Mouse (Mus musculus) lung, embryonic 15.5 days (tissue): ENCODE measurements around the gene Cdc25a. TPM values are rescaled to one million over a fixed set of nuclear protein-coding genes. Genes with fewer than 3 reads are reported as not detected.

Experiments
- ATAC-seq: fragments of 200-750 bp; cut with Nextera tagmentation; 2 replicates; pipeline ENCODE4 v1.8.0; 2017; ENCODE audit warnings: moderate number of reproducible peaks, borderline replicate concordance; ENCODE audit not compliant: low FRiP score, low TSS enrichment; ENCODE audit errors: extremely low read depth
- H3K27ac ChIP-seq: fragments of 300-500 bp; sonication (generic); 2 replicates; pipeline ENCODE4 v1.5.1; 2015; ENCODE audit warnings: moderate library complexity, mild to moderate bottlenecking, inconsistent platforms
- H3K27me3 ChIP-seq: fragments of 300-500 bp; sonication (generic); 2 replicates; pipeline ENCODE4 v1.6.1; 2015; ENCODE audit warnings: inconsistent platforms
- H3K36me3 ChIP-seq: fragments of 300-500 bp; sonication (generic); 2 replicates; pipeline ENCODE4 v1.6.1; 2015; ENCODE audit warnings: inconsistent platforms
- H3K4me1 ChIP-seq: fragments of 300-500 bp; sonication (generic); 2 replicates; pipeline ENCODE4 v1.6.1; 2015; ENCODE audit warnings: inconsistent platforms
- H3K4me2 ChIP-seq: fragments of 300-500 bp; sonication (generic); 2 replicates; pipeline ENCODE4 v1.6.1; 2015; ENCODE audit warnings: inconsistent platforms, mild to moderate bottlenecking, moderate library complexity
- H3K4me3 ChIP-seq: fragments of 300-500 bp; sonication (generic); 2 replicates; pipeline ENCODE4 v1.5.1; 2015; ENCODE audit warnings: mild to moderate bottlenecking, inconsistent platforms
- H3K9ac ChIP-seq: fragments of 300-500 bp; sonication (generic); 2 replicates; pipeline ENCODE4 v1.6.1; 2015; ENCODE audit warnings: inconsistent platforms
- H3K9me3 ChIP-seq: fragments of 300-500 bp; sonication (generic); 2 replicates; pipeline ENCODE4 v1.6.1; 2016; ENCODE audit warnings: inconsistent platforms
- WGBS: fragments of 180-500 bp; shearing (Covaris S2); methylation state at CpG from one replicate; pipeline ENCODE4 v1.1.7; 2015; 5-methylcytosine and 5-hydroxymethylcytosine counted together
- polyA plus RNA-seq: library from polyadenylated mRNA; unstranded; fragments of >200 nt; fragmentation: Nextera tagmentation; extraction: Ambion mirVana; gene quantifications from 2 replicates; pipeline ENCODE4 v1.2.1, GENCODE M21; 2015

The Cdc25a gene
- polyA plus RNA-seq, 1 experiment from 2014 or later = 27.2 TPM

DNA sequence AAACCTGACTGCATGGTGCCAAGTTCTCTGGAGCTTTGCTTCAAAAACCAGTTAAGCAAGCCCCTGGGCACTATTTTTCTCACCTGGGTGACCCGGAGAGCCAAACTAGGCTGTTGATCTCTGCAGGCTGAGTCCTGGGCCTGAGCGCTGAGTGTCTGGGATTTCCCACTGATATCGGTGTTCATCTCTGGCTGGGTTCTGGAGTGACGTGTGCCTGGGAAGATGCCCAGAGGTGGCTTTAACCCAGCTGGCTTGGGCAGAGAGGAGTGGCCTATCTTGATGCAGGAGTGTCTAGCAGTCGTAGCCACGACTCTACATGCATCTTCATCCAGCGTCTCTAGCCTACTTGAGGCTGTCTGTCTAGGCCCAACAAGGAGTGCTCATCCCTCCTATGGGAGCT, 36.4 kb downstream of the Cdc25a start:
- Histone ChIP-seq H3K9me3 (no peaks in the 10 kb centered on the region), H3K9ac (no peak overlapping the region), H3K36me3 (no peaks in the 10 kb centered on the region), H3K27me3 (no peaks in the 10 kb centered on the region), H3K27ac (no peak overlapping the region), H3K4me2 (no peak overlapping the region), H3K4me1 (0 out of 2 replicates have a peak, but pooled peaks cover 7% of the 10 kb centered on the region), H3K4me3 (no peak overlapping the region)
- 72% methylated on average over 7 of the region's 7 CpGs for WGBS
- ATAC-seq = no peak

DNA sequence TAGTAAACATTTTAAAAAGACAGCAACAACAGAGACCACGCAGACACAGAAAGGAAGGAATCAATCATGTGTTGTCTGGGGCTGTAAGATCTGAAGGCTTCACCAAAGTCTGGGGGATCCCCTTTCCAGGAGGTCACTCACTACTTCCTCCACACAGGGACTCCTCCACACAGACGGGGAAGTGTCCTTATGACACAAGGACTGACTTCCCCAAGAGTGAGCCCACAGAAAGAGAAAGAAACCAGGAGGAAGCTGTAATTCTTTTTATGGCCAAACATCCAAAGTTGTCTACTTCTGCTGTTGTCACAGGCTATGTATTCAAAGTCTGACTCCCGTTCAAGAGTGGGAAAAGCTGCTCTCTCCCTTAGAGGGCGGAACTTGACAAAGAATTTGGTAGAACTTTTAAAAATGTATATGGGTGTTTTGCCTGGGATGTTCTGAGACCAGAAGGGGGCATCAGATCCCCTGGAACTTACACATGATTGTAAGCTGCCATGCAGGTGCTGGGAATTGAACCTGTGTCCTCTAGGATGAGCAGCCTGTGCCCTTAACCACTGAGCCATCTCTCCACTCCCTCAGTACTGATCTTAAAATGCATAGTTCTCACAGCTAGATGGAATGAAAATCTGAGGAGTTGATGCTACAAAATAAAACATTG, 39.0 kb downstream of the Cdc25a start:
- Histone ChIP-seq H3K9me3 (no peaks in the 10 kb centered on the region), H3K36me3 (no peaks in the 10 kb centered on the region), H3K27me3 (no peaks in the 10 kb centered on the region), H3K4me3 (no peak overlapping the region), H3K9ac (no peak overlapping the region), H3K4me2 (no peak overlapping the region), H3K4me1 (no peaks in the 10 kb centered on the region), H3K27ac (no peak overlapping the region)
- WGBS = 45% methylated on average over 4 of the region's 4 CpGs
- no peak for ATAC-seq

DNA sequence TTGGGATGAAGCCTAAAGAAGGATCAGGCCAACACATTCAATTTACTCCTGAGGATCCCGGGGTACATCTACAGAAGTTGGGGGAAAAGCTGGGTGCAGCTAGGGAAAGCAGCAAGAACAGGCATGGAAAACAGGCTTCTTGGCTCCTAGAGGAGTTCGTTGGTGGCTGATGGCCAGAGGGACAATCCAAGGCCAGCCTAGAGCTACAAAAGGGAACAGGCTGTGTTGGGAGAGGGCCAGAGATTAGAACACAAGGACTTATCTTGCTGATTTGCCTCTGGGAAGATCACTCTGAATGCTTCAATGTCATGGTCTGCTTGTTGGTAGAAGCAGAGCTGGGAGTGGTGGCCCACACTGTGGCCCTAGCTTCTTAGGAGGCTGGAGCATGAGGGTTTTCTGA, 42.6 kb downstream of the Cdc25a start:
- H3K9ac ChIP-seq = no peak overlapping the region
- ATAC-seq = no peak
- 85% methylated on average over 2 of the region's 2 CpGs for WGBS

DNA sequence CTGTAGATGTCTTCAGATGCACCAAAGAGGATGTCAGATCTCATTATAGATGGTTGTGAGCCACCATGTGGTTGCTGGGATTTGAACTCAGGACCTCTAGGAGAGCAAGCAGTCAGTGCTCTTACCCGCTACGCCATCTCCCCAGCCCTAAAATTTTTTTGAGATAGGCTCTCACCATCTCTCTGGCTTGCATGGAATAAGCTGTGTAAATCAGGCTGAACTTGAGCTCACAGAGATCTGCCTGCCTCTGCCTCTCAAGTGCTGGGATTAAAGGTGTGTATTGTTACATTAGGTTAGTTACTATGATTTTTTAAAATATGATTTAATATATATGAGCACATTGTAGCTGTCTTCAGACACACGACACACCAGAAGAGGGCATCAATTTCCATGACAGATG, 53.8 kb downstream of the Cdc25a start:
- H3K9me3 ChIP-seq = no peaks in the 10 kb centered on the region
- H3K4me2 ChIP-seq = no peak overlapping the region
- peaks cover 10% of the 10 kb centered on the region for H3K4me1 ChIP-seq
- H3K9ac ChIP-seq = no peak overlapping the region
- no peak overlapping the region for H3K27ac ChIP-seq
- no peaks in the 10 kb centered on the region for H3K36me3 ChIP-seq
- no peak overlapping the region for H3K4me3 ChIP-seq
- 98% methylated on average over 3 of the region's 3 CpGs for WGBS
- no peak for ATAC-seq
- no peaks in the 10 kb centered on the region for H3K27me3 ChIP-seq

More for the DNA sequence above, 42.6 kb downstream of the Cdc25a start:
- no peaks in the 10 kb centered on the region for H3K9me3 ChIP-seq
- no peak overlapping the region for H3K4me2 ChIP-seq
- no peaks in the 10 kb centered on the region for H3K27me3 ChIP-seq
- no peak overlapping the region for H3K27ac ChIP-seq
- H3K4me1 ChIP-seq = no peaks in the 10 kb centered on the region
- H3K4me3 ChIP-seq = no peak overlapping the region
- H3K36me3 ChIP-seq = no peaks in the 10 kb centered on the region

DNA sequence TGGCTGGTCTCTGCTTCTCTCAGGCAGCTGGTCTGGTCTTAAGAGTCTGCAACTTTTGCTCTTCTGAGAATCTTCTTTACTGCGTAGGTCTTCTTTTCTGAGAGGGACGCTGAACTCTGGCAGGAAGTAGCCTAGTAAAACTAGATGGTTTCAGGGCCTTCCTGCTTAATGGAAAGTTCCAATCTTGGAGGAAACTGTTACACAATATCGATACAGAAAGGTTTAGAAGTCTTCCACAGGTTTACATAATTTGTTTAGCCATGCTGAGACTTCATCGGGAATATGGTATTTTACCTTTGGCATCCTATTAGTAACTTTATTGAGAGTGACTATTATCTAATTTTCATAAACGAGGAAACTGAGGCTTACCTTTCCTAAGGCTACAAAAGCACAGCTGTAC, 54.7 kb downstream of the Cdc25a start:
- Histone ChIP-seq H3K9me3 (no peaks in the 10 kb centered on the region), H3K4me2 (no peak overlapping the region), H3K27me3 (no peaks in the 10 kb centered on the region), H3K4me1 (peaks cover 10% of the 10 kb centered on the region), H3K4me3 (no peak overlapping the region), H3K9ac (no peak overlapping the region), H3K36me3 (no peaks in the 10 kb centered on the region), H3K27ac (no peak overlapping the region)
- 83% methylated on average over 5 of the region's 5 CpGs for WGBS
- ATAC-seq = no peak

DNA sequence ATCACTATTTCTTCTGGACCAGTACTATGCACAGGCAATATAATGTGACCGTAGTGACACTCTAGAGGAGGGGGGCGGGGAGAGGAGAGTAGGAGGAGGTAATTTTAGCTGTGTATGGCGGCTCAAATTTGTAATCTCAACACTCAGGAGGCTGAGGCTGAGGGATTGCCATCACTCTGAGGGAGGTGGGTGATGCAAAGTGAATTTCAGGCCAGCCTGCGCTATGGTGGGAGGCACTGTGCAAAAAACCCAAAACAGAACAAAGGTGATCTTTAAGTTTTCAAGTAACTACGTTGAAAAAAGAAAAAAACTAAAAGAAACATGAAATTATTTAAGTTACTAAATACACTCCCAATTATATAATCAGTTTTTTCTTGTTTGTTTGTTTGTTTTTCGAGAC, 55.4 kb downstream of the Cdc25a start:
- ATAC-seq = no peak
- Histone ChIP-seq H3K27ac (peak overlapping the region; percentile 98), H3K27me3 (no peaks in the 10 kb centered on the region), H3K4me3 (peak overlapping the region; percentile 86), H3K9ac (peak overlapping the region; percentile 56; the same call in 1 of the 2 replicates), H3K4me2 (peak overlapping the region; percentile 82), H3K4me1 (peaks cover 10% of the 10 kb centered on the region), H3K9me3 (no peaks in the 10 kb centered on the region), H3K36me3 (no peaks in the 10 kb centered on the region)
- WGBS = 62% methylated on average over 6 of the region's 6 CpGs

DNA sequence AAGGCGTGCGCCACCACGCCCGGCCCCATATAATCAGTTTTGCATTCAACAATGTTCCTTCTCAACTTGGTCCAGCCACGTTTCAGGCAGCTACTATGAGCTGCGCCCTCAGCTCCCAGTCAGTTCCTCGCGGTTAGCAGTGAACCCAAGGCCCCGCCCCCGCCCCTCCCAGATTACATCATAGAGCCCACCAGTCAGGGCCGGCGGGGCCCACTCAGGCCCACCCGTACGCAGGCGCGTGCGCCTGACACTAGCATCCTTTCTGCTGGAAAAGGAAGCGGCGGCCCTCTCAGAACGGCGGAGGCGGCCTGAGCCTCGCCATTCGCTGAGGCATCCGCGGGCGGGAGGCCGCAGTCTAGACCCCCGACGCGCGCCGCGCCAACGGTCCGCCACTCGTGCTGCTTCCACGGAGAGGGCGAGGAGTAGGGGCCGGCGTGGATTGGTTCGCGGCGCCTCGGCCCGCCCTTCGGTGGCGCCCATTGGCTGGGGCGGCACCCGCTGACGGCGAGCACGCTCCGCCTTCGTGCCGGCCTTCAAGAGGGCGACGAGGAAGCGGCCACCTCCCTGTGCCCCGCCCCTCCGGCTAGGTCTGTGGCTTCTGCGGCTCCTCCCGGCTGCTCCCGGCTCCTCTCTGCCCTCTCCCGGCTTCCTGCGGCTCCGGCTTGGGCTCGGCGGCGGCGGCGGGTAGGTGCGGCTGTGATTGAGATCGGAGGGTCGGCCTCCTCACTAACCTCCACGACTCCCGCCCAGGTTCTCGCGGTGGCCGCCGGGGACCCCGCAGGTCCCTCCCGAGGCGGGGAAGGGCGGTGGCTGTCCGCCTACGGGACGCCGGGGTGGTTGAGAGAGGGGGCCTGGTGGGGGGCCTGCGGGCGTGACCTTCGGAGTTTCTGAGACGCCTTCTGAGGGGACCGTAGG, 56.1 kb downstream of the Cdc25a start, which contains the start of gene Map4:
Gene Map4 (plus strand): TSS at position 204 of the 915 bp plus-strand sequence.
- WGBS = under 1% methylated on average over 90 of the region's 94 CpGs

DNA sequence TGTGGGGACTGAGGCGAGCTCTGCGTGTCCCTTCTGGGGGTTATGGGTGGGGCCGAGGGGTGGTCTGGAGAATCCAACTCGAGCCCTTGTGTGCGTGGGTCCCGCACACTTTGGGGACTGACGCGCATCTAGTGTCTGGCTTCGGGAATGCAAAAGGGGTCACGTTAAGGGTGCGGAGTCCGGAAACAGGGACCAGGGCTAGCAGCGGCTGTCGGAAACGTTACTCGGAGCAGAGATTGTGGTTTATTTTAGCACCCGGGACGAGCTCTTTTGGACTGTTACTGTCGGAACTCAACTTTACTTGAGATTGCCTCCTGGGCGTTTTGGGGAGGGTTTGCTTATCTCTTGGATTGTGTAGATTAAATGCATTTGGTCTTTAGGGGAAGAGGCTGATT, 57.0 kb downstream of the Cdc25a start:
- ATAC-seq = 0 out of 2 replicates have a peak, but pooled peaks have one; percentile 0
- Histone ChIP-seq H3K27me3 (no peaks in the 10 kb centered on the region), H3K4me2 (peak overlapping the region; percentile 82), H3K27ac (peak overlapping the region; percentile 98), H3K9me3 (no peaks in the 10 kb centered on the region), H3K4me1 (peaks cover 10% of the 10 kb centered on the region), H3K4me3 (peak overlapping the region; percentile 86), H3K36me3 (no peaks in the 10 kb centered on the region), H3K9ac (peak overlapping the region; percentile 89)
- 0% methylated on average over 20 of the region's 20 CpGs for WGBS

More for the DNA sequence above, 56.1 kb downstream of the Cdc25a start, which contains the start of gene Map4:
- peak within 1 kb of the TSS; percentile 86 for H3K4me3 ChIP-seq
- H3K27me3 ChIP-seq = no peaks in the 10 kb centered on the region
- H3K36me3 ChIP-seq = no peaks in the 10 kb centered on the region
- no peaks in the 10 kb centered on the region for H3K9me3 ChIP-seq
- peaks cover 10% of the 10 kb centered on the region for H3K4me1 ChIP-seq
- H3K4me2 ChIP-seq = peak within 1 kb of the TSS; percentile 82
- H3K27ac ChIP-seq = peak within 1 kb of the TSS; percentile 98
- peak; percentile 97 for ATAC-seq
- peak within 1 kb of the TSS; percentile 89 for H3K9ac ChIP-seq

DNA sequence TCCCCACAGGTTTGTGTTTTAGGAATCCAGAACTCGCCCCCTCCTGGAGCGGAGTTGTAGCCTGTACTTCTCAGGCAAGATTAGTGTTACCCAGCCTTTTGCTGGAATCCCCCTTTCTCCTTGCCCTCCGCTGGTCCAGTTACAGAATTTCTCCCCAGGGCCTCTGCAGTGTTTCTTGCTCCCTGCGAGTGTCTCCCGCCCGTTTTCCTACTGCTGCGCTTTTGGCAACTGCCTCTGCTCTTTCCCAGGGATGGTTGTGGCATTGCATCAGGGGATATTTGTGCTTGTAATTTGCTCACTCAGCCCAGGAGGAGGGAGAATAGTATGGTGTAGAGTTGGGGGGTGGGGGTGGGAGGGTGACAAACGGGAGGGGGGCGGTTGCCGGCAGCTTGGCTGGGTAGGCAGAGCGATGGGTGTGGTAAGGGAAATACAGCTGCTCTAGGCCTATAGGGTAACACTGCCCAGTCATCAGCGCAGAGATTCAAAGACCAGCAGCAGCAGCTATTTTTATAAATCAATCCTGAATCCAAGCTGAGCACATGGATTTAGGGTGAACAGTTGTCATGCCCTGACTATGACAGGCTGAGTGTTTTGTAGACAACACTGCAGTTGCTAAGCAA, 57.5 kb downstream of the Cdc25a start:
- Histone ChIP-seq H3K27me3 (no peaks in the 10 kb centered on the region), H3K9ac (peak overlapping the region; percentile 89), H3K9me3 (no peaks in the 10 kb centered on the region), H3K4me1 (peaks cover 10% of the 10 kb centered on the region), H3K4me3 (peak overlapping the region; percentile 86), H3K36me3 (no peaks in the 10 kb centered on the region), H3K27ac (peak overlapping the region; percentile 98), H3K4me2 (peak overlapping the region; percentile 82)
- under 1% methylated on average over 12 of the region's 12 CpGs for WGBS
- ATAC-seq = peak; percentile 9; the same call in 1 of the 2 replicates

DNA sequence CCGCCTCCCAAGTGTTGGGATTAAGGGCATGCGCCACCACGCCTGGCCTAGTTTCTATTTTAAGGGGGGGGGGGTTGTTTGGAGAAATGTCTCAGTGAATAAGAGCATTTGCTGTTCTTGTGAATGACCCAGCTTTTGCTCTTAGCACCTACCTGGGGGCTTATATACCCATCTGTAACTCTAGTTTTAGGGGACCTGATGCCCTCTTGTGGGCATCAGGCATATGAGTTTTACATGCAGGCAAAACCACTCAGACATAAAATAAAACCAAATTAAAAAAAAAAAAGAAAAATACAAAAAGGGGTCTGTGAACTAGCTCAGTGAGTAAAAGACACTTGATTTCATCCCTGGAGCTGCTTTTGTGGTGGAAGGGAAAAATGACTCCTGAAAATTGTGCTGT, 64.0 kb downstream of the Cdc25a start:
- H3K27ac ChIP-seq = no peak overlapping the region
- no peaks in the 10 kb centered on the region for H3K36me3 ChIP-seq
- no peaks in the 10 kb centered on the region for H3K9me3 ChIP-seq
- H3K4me1 ChIP-seq = no peaks in the 10 kb centered on the region
- WGBS = 92% methylated on average over 3 of the region's 3 CpGs
- H3K9ac ChIP-seq = no peak overlapping the region
- no peak for ATAC-seq
- H3K27me3 ChIP-seq = no peaks in the 10 kb centered on the region
- H3K4me2 ChIP-seq = no peak overlapping the region
- H3K4me3 ChIP-seq = no peak overlapping the region

DNA sequence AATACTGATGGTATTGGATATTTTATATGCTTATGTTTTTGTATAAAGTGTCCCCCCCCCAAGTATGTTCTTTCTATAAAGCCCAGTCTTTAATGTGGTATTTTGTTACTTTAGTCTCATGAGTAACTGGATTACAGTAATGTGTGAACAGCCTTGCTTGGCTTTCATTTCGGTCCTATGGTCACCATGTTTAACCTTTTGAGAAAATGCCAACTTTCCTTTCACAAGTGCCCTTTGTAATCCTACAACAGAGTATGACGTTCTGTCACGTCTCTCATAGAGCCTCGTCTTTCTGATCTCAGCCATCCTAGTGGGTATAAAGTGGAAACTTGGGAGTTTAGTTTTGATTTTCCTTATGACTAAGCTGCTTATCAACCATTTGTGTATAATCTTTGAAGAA, 67.4 kb downstream of the Cdc25a start:
- Histone ChIP-seq H3K9ac (no peak overlapping the region), H3K4me2 (no peak overlapping the region), H3K4me3 (no peak overlapping the region), H3K4me1 (no peaks in the 10 kb centered on the region), H3K9me3 (no peaks in the 10 kb centered on the region), H3K27ac (no peak overlapping the region), H3K36me3 (no peaks in the 10 kb centered on the region), H3K27me3 (no peaks in the 10 kb centered on the region)
- no peak for ATAC-seq
- WGBS = 62% methylated on average over 4 of the region's 4 CpGs
